Mouse (Mus musculus) urinary bladder, postnatal 10 days (tissue): ENCODE data around the gene Aph1c.
A peak's percentile ranks its signal among the peaks of the same experiment; 100 is the strongest.
"Not testable (repeated sequence)": the region's sequence is repeated elsewhere in the genome, so short reads cannot be mapped to it uniquely, and the experiment has no call there.

Experiments
- DNase-seq: peaks from one replicate; pipeline ENCODE4 v3.0.0; 2022; ENCODE audit warnings: low spot score

Gene Aph1c

DNA sequence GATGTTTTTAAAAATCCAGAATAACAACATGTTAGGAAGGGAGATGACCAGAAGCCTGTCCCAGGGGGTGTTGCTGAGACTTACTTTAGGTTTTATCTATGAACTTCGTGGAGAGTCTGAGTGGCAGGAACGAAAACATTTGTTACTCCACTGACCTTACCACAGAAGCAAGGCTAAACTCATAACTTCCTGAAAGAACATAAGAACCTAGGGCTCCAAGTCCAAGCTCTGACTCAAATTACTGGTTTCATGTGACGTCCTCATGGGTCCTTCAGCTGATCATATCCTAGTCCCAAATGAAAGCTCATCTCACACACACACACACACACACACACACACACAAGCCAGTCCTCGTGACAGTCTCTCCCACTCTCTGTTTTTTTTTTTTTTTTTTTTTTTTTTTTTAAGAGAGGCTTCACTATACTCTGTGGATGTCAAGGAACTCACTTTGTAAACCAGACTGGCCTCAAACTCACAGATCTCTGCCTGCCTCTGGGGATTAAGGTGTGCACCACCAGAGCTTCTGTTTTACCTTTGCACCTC, 2.1 kb downstream of the Aph1c start:
- no peak for DNase-seq

DNA sequence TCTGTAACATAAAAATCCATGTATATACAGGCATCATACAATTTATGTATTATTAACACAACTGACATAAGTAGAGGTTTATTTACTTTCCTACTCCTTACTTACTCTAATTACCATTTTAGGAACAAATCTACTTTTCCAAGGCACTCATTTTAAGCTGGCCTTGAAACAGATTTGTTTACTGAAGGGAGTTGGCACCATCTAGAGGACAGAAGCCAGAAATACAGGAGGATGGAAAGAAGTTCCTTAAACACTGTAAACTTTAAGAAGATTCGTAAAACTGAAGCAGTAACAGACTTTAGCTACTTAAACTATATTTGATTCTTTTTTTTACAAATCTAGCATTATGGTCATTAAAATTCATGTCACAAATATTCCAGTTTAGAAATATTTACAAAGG, 8.5 kb downstream of the Aph1c start:
- no peak for DNase-seq

DNA sequence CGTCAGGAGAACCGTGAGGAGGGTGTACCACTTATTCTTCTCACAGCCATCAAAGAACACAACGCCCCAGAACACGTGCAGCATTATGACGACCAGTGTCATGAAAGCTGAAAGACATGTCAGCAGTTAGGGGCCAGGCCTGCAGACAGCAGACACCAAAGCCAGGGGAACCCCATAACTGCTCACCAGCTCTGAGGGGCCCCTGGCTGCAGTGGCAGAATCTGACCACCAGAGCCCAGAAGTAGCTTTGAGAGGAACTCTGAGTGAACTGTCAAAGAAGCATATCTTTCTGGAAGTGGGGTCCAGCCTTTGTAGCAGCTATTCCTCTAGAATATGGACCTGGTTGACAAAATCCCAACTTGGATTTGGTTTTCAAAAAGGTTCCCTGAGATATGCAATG, 12.3 kb downstream of the Aph1c start:
- not testable (repeated sequence) for DNase-seq

DNA sequence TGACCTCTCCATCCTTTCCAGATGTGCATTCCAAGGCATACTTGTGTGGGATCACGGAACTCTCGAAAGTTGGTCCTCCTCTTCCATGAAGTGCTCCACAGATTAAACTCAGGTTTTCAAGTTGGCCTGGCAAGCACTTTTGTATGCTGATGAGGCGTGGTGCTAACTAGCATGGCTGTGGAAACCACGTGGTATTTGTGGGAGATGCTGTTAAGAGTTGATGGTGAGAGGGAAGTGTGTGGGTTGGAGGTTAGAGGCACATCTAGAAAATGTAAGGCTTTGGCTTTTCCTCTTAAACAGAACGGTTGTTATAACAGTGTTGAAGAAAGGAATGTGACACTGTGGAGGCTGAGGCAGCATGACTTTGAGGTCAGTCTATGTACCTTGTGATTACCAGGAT, 13.5 kb downstream of the Aph1c start:
- no peak for DNase-seq

DNA sequence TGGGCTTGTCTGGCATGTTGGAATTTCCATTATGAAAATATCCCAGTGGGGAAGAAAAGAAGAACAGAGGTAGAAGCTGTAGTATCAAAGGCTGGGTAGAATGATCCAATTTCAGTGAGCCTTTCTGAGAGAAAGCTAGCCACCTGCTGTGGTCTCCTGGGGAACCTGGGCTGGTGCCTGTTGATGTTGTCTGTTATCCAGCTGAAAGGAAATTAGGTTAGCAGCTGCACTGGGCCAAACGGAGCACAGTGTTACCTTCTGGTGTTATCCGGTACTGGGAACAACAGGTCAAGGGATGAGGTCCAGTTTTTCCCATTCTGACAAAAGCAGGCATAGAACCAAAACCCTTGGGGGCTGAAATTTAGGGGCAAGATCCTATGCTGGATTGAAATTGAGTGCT, 21.1 kb downstream of the Aph1c start:
- no peak for DNase-seq

DNA sequence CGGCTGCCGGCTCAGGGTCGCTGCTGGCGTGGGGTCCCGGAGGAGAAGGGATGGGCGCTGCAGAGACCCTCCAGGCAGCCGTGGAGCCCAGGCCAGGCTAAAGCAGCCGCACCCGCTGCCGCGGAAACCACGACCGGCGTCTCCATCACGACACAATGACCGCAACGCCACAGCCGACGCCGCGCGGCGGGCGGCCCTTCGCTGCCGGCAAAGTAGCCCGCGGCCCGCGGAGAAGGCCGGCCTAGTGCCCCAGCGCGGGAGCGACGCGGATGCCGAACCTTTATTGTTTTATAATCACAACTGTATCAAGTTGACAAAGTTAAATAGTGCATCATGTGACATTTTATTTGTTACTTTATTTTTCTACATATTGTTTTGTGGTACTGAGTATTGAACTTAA, 28.6 kb downstream of the Aph1c start:
- not testable (repeated sequence) for DNase-seq

DNA sequence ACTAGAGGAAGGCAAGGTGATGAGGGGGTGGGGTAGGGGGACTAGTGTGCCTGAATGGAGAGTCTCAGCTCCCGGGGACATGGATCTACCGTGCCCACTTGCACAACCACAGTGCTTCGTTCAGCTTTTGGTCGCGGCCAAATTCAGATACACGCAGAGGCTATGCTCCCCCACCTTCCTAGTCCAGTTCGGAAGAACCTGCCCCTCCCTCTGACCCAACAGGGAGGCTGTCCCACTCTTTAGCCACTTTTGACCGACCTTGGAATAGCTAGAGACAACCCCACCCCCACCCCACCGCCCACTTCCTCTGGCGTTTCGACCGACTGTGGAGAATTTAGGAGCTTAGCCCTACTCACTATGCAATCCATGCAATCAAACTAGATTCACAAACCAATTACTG, 32.6 kb downstream of the Aph1c start:
- DNase-seq, result no peak

DNA sequence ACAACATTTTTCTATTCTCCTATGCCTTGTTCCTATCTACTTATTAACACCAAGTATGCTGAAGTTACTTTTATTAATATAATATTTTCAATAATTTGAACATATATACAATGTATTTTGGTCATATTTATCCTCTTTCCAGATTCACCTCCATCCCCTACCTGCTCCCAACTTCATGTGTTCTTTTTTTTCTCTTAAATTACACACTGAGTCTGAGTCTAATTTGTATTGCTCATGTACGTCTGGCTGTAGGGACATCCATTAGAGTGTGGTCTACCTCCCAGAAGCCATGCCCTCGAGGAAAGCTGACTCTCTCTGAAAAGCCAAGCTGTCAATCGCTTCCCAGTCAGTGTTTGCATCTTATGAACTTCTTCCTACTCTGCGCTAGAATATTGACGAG, 37.8 kb downstream of the Aph1c start, which contains the start of gene Gm10647:
Gm10647 (plus strand) TSS at position 301 of the 400 bp plus-strand sequence.
- DNase-seq, result no peak

DNA sequence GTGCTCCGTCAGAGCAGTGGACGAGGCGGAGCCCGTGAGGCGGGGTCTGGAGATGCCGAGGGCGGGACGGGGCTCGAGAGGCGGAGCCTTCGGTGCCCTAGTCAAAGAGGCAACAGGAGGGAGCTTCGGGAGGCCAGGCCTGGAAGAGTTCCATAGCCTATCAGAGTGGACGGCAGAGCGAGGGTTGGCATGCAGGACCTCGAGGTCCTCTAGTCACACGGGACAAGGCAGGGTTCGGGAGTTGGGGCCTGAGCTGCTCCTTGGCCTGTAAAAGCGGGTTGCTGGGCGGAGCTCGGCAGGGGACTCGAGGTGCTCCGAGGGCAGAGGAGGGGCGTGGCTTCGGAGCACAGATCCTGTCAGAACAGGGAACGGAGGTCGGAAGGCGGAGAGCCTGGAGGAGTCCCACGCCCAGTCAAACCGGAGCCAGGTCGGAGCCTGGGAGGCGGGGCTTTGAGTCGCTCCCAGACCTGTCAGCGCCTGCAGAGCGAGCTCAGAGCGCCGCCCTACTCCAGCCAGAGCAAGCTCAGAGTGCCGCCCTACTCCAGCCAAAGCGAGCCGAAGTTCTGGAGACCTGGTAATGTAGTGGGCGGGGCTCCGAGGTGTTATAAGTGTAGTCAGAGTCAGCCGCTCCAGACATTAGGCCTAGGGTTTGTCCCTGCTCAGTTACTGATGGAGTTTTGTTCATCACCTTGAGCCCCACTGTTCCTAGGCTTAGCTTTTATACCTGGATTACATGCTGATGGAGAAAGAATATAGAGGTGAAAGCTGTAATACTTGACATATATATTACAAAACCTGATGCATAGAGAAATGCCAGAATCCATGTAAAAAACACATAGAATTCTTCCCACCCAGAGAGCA, 38.8 kb downstream of the Aph1c start, which contains the start of gene Aph1b:
Aph1b (minus strand) TSS at position 27 of the 861 bp plus-strand sequence.
- DNase-seq, result peak; percentile 86

DNA sequence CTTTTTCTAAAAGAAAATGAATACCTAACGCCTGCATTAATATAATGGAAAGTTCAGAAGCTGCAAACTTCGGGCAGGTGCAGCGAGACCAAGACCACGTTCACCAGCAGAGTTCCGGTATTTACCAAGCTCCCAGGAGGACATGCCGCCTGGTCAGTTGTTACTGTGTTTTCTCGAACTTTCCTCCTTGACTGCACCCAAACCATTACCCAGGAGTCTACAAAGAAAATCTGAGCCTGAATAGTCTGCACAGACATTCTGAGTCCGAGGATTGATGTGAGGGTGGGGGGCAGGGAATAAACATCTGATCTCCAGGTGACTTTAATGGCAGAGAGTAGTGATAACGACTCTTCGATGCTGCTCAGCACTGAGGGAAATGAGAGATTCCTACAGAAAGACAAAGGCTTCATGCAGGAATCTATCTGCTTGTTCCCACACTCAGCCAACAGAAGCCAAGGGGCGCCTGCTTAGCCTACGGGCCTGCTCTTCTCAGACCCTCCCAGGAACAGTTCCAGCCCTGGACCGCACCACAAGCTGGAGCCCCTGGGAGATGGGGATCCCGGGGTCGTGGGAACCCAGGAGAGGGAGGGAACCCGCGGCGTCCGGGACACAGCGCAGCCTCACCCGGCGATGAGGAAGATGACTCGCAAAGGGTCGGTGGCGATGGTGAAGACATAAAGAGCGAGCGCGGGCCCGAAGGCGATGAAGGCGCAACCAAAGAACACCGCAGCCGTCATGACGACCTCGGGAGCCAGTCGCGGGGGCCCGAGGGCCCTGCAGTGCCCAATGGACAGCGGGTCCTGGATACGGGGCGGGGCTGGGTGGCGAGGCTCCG, 39.7 kb downstream of the Aph1c start:
- DNase-seq, result no peak

DNA sequence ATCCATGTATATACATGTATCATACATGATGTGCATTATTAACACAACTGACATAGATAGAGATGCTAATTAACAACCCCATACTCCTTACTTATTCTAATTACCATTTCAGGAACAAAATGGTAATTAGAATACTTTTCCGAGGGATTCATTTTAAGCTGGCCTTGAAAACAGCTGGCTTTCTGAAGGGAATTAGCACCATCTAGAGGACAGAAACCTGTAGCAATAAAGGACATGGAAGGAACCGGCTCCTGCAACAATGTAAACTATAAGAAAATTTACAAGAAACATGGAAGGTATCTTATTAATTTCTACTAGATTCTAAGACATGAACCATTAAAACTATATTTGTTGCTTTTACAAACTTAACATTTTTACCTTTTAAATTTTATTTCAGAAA, 46.7 kb downstream of the Aph1c start:
- no peak for DNase-seq

DNA sequence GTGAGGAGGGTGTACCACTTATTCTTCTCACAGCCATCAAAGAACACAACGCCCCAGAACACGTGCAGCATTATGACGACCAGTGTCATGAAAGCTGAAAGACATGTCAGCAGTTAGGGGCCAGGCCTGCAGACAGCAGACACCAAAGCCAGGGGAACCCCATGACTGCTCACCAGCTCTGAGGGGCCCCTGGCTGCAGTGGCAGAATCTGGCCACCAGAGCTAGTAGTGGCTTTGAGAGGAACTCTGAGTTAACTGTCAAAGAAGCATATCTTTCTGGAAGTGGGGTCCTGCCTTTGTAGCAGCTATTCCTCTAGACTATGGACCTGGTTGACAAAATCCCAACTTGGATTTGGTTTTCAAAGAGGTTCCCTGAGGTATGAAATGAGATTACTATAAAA, 50.0 kb downstream of the Aph1c start:
- not testable (repeated sequence) for DNase-seq

DNA sequence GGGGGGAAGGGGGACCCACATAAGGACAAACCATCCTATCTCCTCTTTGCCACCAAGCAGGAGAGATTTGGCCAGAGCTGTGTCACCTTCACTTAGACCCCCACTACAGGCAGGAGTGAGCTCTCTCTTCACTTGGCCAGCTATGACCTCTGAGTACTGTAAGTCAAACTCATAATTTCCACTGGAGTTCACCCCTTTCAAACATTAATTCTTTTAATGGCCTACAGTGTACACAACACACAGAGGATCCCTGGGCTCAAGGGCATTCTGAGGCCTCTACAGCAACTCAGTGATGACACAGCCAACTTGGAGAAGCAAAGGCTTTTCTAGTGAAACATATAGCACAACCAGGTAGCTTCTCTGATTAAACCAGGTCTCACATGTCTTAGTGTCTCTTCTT, 63.8 kb downstream of the Aph1c start:
- no peak for DNase-seq

DNA sequence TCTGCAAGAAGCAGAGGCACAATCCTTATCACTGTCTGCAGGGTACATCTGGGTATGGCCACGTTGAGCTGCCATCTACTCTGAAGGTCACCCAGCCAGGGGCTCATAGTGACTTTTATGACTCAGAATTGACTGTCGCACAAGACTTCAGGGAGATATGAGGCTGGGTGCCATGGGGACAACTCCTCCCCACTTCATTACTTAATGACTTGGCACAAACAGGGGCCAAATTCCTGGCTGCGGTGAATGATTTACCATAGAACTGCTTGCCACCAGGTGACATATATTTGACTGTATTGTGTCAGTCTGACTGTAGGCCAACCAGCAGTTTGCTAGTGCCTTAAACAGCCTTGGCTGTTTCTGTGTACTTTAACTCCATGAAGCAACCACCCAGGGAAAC, 65.3 kb downstream of the Aph1c start:
- no peak for DNase-seq

DNA sequence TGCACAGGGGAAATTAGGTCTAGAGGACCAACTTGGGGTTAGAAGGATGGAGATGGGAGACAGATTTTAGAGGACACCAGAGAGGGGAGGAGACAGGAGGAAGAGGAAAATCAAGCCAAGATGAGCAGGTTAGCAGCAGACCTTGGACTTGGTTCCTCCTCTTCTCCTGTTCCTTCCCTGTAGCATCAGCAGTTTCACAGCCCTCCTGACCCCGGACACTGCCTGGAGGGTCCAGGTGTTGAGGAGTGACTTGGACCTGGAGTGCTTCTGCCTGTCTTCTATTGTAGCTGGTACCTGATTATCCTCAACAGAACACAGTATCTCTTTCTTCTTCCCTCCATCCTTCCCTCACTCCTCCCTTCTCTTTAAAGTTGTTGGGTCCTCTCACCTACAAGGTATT, 65.8 kb downstream of the Aph1c start:
- DNase-seq, result no peak
